Mouse (Mus musculus): ENCODE results near the gene Rgs12. TPM values are rescaled to one million over a fixed set of nuclear protein-coding genes. Genes with fewer than 3 reads are reported as not detected.

Gene Rgs12
- polyA plus RNA-seq, 1 experiment from 2014 or later: 54.9 TPM

DNA sequence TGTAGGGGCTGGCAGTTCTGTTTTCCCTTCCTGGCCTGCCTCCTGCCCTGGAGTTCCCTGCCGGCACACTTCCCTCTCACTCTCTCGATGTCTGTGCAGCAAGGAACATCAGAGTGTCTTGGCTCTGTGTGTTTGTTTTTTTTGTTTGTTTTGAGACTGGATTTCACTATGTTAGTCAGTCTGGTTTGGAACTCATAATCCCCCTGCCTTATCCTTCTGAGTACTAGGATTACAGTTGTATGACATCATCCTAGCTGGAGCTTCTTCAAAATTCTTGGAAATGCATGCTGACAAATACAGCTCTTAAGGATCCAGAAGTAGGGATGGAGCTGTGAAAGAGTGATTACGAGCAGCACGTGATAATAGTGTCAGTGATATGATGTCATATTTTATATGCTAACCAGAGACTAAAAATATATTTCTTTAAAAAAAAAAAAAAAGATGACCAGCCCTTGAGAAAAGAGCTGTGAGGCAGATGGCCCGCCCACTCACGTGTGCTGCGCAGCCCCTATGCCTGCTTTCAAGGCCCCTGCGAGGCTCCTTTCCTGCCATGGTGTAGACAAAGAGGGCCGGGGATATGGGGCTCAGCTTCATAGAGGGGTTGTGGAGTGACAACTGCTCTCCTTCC lies 70.5 kb downstream of the Rgs12 start:
- Histone ChIP-seq H3K4me2 (no peak overlapping the region), H3K27me3 (no peaks in the 10 kb centered on the region), H3K27ac (no peak overlapping the region), H3K9ac (no peak overlapping the region), H3K36me3 (peaks cover 37% of the 10 kb centered on the region), H3K9me3 (no peaks in the 10 kb centered on the region), H3K4me3 (no peak overlapping the region), H3K4me1 (replicated peaks) (peaks cover 45% of the 10 kb centered on the region)
- ATAC-seq (ENCODE audit: low FRiP score): no peak
- WGBS: 83% methylated on average over 9 of the region's 9 CpGs

DNA sequence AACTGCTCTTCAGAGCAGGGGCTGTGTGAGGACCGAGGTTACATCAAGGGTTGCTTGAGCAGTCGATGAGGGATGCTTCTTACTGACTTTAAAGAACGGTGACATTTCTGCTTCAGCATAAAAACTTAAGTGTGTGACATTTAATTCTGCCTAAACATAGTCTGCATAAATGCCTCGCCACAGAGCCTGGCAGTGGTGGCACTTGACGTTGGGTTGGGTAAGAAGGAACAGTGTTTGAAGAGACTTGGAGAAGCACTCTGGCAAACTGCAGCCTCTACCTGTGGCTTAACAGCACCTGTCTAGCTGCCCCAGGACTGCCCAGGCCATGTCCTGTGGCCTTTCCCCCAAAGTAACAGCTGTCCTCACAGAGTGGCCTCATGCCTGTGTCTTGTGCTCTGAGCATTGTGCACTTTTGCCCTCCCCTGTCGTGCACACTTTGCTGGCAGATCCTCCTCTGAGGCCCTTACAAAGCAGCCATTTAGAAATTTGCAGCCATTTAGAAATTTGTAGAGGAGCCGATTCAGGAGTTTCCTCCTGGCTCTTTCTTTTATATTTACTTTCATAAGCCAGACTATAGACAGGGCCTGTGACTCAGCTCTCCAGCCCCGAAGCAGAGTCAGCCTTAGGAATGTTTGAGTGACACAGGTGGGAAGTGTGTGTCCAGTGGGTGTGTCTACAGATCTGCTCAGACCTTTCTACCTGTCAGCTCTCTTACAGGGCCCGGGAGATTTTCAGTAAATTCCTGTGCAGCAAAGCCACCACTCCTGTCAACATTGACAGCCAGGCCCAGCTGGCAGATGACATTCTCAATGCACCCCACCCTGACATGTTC lies 71.4 kb downstream of the Rgs12 start:
- Histone ChIP-seq H3K4me1 (replicated peaks) (peaks cover 43% of the 10 kb centered on the region), H3K9ac (no peak overlapping the region), H3K36me3 (peaks cover 40% of the 10 kb centered on the region), H3K27ac (peak overlapping the region; percentile 40; the same call in 1 of the 2 replicates), H3K4me3 (no peak overlapping the region), H3K4me2 (no peak overlapping the region), H3K9me3 (no peaks in the 10 kb centered on the region), H3K27me3 (no peaks in the 10 kb centered on the region)
- 89% methylated on average over 9 of the region's 9 CpGs for WGBS
- no peak for ATAC-seq (ENCODE audit: low FRiP score)

DNA sequence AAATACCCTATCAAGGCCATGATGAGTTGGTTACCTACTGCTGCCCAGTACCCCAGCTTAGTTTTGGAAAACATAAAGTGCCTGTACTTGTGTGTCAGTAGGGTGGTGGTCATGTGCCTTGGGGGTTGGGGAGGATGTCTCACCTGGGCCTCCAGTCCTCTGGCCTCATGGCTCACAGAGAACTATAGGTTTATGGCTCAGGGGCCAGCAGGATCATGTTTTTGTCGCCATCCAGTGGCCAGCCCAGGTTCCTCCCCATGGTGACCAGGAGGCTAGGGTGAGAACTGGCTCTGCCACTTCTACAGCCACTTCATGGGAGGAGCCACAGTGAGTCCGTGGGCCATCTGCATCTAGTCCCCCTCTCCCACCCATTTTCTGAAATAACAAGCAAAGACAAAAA lies 75.7 kb downstream of the Rgs12 start:
- Histone ChIP-seq H3K36me3 (peaks cover 79% of the 10 kb centered on the region), H3K27me3 (no peaks in the 10 kb centered on the region), H3K9me3 (no peaks in the 10 kb centered on the region), H3K4me2 (no peak overlapping the region), H3K27ac (0 out of 2 replicates have a peak overlapping the region, but pooled peaks have one; percentile 14), H3K9ac (no peak overlapping the region), H3K4me1 (replicated peaks) (peaks cover 17% of the 10 kb centered on the region), H3K4me3 (no peak overlapping the region)
- WGBS: 32% methylated on average over 2 of the region's 2 CpGs
- ATAC-seq (ENCODE audit: low FRiP score): 0 out of 2 replicates have a peak, but pooled peaks have one; percentile 35

DNA sequence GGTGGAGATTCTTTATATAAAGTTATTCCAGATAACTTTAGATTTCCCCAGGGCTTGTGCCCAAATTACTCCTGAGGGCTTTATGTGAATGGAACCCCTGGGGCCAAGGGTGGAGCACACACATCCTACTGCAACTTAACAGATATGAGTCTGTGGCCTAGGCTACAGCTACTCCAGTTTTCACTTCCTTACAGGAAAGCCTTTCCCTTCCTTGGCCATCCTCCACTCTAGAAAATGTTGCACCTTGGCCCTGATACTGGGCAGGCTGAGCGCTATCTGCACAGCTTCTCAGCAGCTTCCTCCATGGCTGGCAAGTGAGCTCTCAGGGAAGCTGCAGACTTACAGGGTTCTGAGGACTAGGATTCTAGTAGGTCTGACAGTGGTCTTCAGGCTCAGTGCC lies 80.1 kb downstream of the Rgs12 start:
- ATAC-seq (ENCODE audit: low FRiP score): no peak
- no peak overlapping the region for H3K4me3 ChIP-seq
- WGBS: 97% methylated on average over 1 of the region's 1 CpGs
- no peak overlapping the region for H3K9ac ChIP-seq
- H3K27ac ChIP-seq: no peak overlapping the region
- no peak overlapping the region for H3K4me2 ChIP-seq
- H3K9me3 ChIP-seq: no peaks in the 10 kb centered on the region
- peaks cover 85% of the 10 kb centered on the region for H3K36me3 ChIP-seq
- peaks cover 6% of the 10 kb centered on the region; the same call in 1 of the 2 replicates for H3K4me1 ChIP-seq (replicated peaks)
- H3K27me3 ChIP-seq: no peaks in the 10 kb centered on the region

DNA sequence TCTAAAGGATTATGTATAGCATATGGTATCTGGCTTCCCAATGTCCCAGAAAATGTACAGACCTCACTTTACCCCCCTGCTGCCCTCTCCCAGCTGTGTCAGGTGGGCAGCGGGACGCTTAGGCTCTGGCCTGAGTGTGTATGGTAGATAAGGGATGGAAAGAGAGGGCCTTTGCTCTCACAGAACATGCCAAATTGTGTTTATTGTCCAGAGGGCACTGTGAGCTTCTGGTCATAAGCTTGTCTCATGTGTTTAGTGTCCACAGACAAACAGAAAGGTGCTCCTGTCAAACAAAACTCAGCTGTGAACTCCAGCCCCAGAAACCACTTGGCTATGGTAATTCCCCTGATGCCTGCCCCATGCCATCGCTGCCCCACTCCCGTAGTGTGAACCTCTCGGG lies 80.5 kb downstream of the Rgs12 start:
- H3K27ac ChIP-seq: no peak overlapping the region
- no peak for ATAC-seq (ENCODE audit: low FRiP score)
- H3K9ac ChIP-seq: no peak overlapping the region
- peaks cover 6% of the 10 kb centered on the region; the same call in 1 of the 2 replicates for H3K4me1 ChIP-seq (replicated peaks)
- peaks cover 85% of the 10 kb centered on the region for H3K36me3 ChIP-seq
- no peak overlapping the region for H3K4me2 ChIP-seq
- no peaks in the 10 kb centered on the region for H3K27me3 ChIP-seq
- no peaks in the 10 kb centered on the region for H3K9me3 ChIP-seq
- H3K4me3 ChIP-seq: no peak overlapping the region
- WGBS: 87% methylated on average over 5 of the region's 5 CpGs

DNA sequence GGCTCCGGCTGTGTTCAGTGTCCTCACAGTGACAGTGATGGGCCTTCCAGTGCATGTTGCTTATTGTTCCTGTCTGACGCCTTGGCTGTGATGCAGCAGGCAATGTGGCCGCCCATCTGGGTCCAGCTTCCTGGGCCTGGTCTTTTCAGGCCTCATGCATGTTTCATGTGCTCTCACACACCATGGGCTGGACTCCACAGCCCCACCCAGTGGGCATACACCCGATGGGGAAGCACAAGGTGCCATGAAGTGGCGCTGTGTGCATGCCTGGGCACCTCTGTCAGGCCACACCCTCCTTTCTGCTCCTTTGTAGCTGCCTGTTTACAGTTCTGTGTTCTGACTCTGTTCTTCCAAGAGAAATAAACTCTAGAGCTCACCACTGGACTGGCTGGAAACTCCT lies 83.8 kb downstream of the Rgs12 start:
- H3K36me3 ChIP-seq: peaks cover 70% of the 10 kb centered on the region
- no peak for ATAC-seq (ENCODE audit: low FRiP score)
- 58% methylated on average over 5 of the region's 5 CpGs for WGBS
- H3K9ac ChIP-seq: no peak overlapping the region
- H3K27ac ChIP-seq: peak overlapping the region; percentile 31
- H3K9me3 ChIP-seq: no peaks in the 10 kb centered on the region
- no peak overlapping the region for H3K4me3 ChIP-seq
- peaks cover 6% of the 10 kb centered on the region; the same call in 1 of the 2 replicates for H3K4me1 ChIP-seq (replicated peaks)
- no peak overlapping the region for H3K4me2 ChIP-seq
- no peaks in the 10 kb centered on the region for H3K27me3 ChIP-seq

DNA sequence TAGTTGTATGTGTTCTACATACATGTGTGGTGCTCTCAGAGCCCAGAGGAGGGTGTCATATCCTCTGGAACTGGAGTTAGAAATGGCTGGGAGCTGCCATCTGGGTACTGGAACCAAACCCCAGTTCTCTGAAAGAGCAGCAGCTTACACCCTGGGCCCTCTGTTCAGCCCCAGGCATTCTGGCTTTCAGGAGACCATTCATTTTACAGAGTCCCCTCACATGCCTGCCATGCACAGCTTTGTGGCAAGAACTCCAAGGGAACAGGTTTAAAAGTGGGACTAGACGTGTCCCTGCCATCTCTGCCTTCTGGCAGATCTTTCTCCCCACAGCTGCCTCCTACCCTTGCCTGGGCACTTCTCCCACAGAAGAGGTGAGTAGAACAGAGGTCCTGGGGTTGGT lies 84.4 kb downstream of the Rgs12 start:
- peaks cover 64% of the 10 kb centered on the region for H3K36me3 ChIP-seq
- H3K4me3 ChIP-seq: no peak overlapping the region
- WGBS: 72% methylated on average over 1 of the region's 1 CpGs
- peaks cover 6% of the 10 kb centered on the region; the same call in 1 of the 2 replicates for H3K4me1 ChIP-seq (replicated peaks)
- H3K27me3 ChIP-seq: no peaks in the 10 kb centered on the region
- no peak for ATAC-seq (ENCODE audit: low FRiP score)
- H3K27ac ChIP-seq: no peak overlapping the region
- no peak overlapping the region for H3K4me2 ChIP-seq
- no peaks in the 10 kb centered on the region for H3K9me3 ChIP-seq
- no peak overlapping the region for H3K9ac ChIP-seq

DNA sequence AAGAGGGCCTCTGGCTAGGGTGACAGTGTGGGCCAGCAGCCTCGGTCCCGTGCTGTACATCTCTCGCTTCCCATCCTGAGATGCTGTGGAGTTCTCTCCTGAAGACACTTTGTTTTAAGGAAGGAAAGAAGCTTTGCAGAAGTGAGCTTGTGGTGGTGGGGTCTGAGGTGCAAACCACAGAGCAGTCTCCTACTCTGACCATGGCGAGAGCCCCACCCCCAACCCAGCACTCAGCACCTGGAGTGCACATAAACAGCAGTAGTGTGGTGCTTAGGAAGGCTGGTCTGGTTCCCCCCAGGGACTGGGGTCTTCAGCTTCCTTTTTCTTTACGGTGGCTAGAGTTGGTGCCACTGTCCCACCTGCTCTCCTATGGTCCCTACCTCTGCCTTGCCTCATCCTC lies 85.9 kb downstream of the Rgs12 start:
- no peak overlapping the region for H3K4me2 ChIP-seq
- peaks cover 49% of the 10 kb centered on the region for H3K36me3 ChIP-seq
- peaks cover 6% of the 10 kb centered on the region; the same call in 1 of the 2 replicates for H3K4me1 ChIP-seq (replicated peaks)
- no peak for ATAC-seq (ENCODE audit: low FRiP score)
- no peak overlapping the region for H3K4me3 ChIP-seq
- WGBS: 91% methylated on average over 5 of the region's 5 CpGs
- no peak overlapping the region for H3K9ac ChIP-seq
- peak overlapping the region; percentile 35; the same call in 1 of the 2 replicates for H3K27ac ChIP-seq
- H3K27me3 ChIP-seq: no peaks in the 10 kb centered on the region
- no peaks in the 10 kb centered on the region for H3K9me3 ChIP-seq

DNA sequence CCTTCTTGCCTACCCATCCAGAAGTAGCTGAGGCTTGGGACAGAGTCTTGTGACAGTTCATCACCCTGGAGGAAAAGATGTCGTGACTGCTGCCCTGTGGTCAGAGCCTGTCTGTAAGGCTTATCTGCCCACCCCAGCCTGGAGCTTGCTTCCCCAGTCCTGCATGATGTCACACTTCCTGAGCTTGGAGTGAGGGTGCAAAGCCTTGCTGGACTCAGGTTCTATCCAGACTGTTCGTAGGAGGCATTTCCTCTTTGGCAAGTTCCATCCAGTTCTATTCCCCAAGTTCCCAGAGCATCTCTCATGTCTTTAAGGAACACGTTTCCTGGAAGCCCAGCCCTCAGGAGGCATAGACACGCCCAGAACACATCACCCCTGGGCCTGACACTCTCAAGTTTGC lies 86.5 kb downstream of the Rgs12 start:
- Histone ChIP-seq H3K9ac (no peak overlapping the region; the same call in 1 of the 2 replicates), H3K4me1 (replicated peaks) (peaks cover 6% of the 10 kb centered on the region; the same call in 1 of the 2 replicates), H3K36me3 (peaks cover 44% of the 10 kb centered on the region), H3K4me3 (no peak overlapping the region), H3K27me3 (no peaks in the 10 kb centered on the region), H3K4me2 (no peak overlapping the region), H3K27ac (no peak overlapping the region), H3K9me3 (no peaks in the 10 kb centered on the region)
- 80% methylated on average over 4 of the region's 4 CpGs for WGBS
- ATAC-seq (ENCODE audit: low FRiP score): no peak

DNA sequence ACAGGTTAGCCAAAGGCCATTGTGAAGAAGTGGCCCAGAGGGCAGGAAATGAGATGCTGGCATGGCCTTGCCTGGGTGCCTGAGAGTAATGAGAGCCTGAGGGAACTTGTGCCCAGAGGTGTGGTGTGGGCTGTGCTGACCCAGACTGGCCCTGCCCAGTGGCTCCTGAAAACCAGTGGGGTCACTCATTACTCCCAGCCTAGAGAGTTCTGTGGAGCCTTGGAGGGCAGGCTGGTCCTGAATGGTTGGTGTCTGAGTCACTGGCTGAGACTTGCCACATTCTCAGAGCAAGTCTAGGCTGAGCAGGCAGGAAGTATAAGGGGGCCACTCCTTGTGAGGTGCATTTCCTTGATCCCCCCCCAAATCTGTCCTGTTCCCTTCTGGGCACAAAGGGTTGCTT lies 88.2 kb downstream of the Rgs12 start:
- no peak overlapping the region for H3K27ac ChIP-seq
- ATAC-seq (ENCODE audit: low FRiP score): no peak

DNA sequence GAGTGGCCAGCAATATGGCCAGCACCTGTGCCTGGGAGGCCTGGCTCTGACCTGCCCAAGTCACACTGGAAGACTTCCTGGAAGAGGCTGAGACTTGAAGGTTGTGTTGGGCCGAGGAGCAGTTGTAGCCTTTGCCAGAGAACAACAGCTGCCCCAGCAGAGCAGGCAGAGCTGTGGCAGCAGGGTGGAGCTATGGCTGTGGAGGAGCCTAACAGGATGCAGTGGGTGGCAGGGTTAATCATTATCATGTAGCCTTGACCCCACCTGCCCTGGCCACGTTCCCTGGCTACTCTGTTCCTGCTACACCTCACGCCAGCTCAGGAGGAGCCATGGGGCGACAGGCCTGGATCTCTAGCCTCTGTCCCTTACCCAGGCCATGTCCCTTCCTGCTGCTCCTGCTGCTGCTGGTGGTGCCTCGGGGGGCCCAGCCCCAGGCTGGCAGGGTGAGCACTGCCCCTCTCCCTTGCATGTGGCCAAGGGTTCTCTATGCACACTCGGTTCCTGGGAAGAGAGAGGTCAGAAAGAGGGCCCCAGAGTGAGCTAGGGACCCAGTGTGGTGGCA lies 92.1 kb downstream of the Rgs12 start, which contains the start of gene Hgfac:
TSS of gene Hgfac (plus strand) at position 242 of the 562 bp plus-strand sequence.
- no peaks in the 10 kb centered on the region for H3K9me3 ChIP-seq
- H3K4me2 ChIP-seq: no peak within 1 kb of the TSS
- H3K4me3 ChIP-seq: no peak within 1 kb of the TSS
- no peak within 1 kb of the TSS for H3K27ac ChIP-seq
- no peaks in the 10 kb centered on the region for H3K4me1 ChIP-seq (replicated peaks)
- no peak for ATAC-seq (ENCODE audit: low FRiP score)
- 70% methylated on average over 6 of the region's 6 CpGs for WGBS
- no peaks in the 10 kb centered on the region for H3K27me3 ChIP-seq
- no peaks in the 10 kb centered on the region for H3K36me3 ChIP-seq
- no peak within 1 kb of the TSS for H3K9ac ChIP-seq

More for the DNA sequence above, 88.2 kb downstream of the Rgs12 start:
- Histone ChIP-seq H3K4me1 (replicated peaks) (peaks cover 6% of the 10 kb centered on the region; the same call in 1 of the 2 replicates), H3K9me3 (no peaks in the 10 kb centered on the region), H3K4me3 (no peak overlapping the region), H3K4me2 (no peak overlapping the region), H3K27me3 (no peaks in the 10 kb centered on the region), H3K9ac (no peak overlapping the region), H3K36me3 (peaks cover 28% of the 10 kb centered on the region)

DNA sequence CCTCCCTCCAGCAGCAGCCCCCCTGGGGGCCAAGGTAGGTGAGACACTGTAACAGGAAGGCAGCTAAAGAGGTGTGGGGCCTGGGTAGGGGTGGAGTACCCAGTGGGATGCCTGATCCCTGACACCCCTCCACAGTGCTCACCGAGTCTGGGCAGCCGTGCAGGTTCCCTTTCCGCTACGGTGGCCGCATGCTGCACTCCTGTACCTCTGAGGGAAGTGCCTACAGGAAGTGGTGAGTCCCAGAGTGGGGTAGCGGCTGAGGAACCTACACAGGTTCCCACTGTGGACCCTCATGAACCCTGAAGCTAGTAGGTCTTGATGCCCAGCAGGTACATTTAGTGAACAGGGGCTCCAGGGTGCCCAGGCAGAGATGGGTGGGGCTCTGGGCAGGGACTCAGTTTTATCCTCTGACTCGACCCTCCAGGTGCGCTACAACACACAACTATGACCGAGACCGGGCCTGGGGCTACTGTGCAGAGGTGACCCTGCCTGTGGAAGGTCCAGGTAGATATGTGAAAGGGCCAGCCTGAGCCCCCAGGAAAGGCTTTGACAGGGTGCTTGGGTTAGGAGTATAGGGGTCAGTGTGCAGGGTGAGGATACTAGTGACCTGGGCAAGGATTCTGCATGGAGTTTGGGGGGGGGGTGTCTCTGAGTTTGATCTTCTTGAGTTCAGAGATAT lies 93.3 kb downstream of the Rgs12 start:
- ATAC-seq (ENCODE audit: low FRiP score): peak; percentile 39
- Histone ChIP-seq H3K36me3 (no peaks in the 10 kb centered on the region), H3K9ac (no peak overlapping the region), H3K27ac (no peak overlapping the region), H3K4me2 (no peak overlapping the region), H3K4me1 (replicated peaks) (no peaks in the 10 kb centered on the region), H3K9me3 (no peaks in the 10 kb centered on the region), H3K27me3 (no peaks in the 10 kb centered on the region), H3K4me3 (no peak overlapping the region)
- WGBS: 74% methylated on average over 10 of the region's 10 CpGs

Measured in hindbrain, embryonic 13.5 days (tissue).